In the genomic region with DNA sequence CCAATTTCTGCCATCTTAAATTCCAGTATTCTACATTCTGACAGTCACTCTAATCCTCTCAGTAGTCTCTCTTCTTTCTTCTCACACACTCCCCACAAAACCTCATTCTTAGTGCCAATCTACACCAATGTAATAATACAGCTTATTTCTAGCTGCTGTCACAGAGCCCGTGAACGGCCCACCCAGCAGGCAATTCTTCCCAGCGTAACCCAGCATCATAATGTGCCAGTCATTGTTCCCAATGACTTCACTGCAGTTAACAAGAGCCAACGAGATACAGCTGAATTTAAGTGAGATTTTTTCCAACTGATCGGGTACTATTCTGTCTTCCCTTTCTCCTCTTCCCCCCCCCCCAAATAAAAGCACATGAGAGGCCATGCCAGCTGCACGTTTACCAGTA, we compare ENCODE assay signal across 21 mouse cellular contexts.
"Had no signal": no experiment of that assay in that cellular context is flagged by ENCODE, and none has a peak within 500 bp of the region (broad histone marks: within the 10 kb centered on the region; RNA-seq: fewer than 3 reads in every experiment).

No protein-coding gene starts in this region.

- H3K9me3 ChIP-seq: lung, embryonic 15.5 days; megakaryocyte, embryonic 14.5 days; midbrain, embryonic 13.5 days; midbrain, embryonic 15.5 days; neural tube, embryonic 13.5 days; neural tube, embryonic 15.5 days had no signal

- H3K4me3 ChIP-seq: lung, embryonic 15.5 days; megakaryocyte, embryonic 14.5 days; midbrain, embryonic 13.5 days; midbrain, embryonic 15.5 days; myocyte; neural tube, embryonic 13.5 days; neural tube, embryonic 15.5 days had no signal

- H3K36me3 ChIP-seq: midbrain, embryonic 13.5 days; midbrain, embryonic 15.5 days; neural tube, embryonic 13.5 days; neural tube, embryonic 15.5 days had no signal

- H3K4me1 ChIP-seq: megakaryocyte, embryonic 14.5 days; midbrain, embryonic 13.5 days had no signal

- H3K27ac ChIP-seq: lung, embryonic 15.5 days; macrophage; midbrain, embryonic 13.5 days; midbrain, embryonic 15.5 days; neural tube, embryonic 13.5 days; neural tube, embryonic 15.5 days had no signal

- H3K4me2 ChIP-seq: lung, embryonic 15.5 days; midbrain, embryonic 11.5 days; midbrain, embryonic 13.5 days; midbrain, embryonic 15.5 days; neural tube, embryonic 13.5 days; neural tube, embryonic 15.5 days had no signal

- DNase-seq: lung, adult 2 months; lung, postnatal 14 days; lung, postnatal 36 days; retina, postnatal 1 day; right cerebral cortex, adult 18-20 months; right cerebral cortex, postnatal 25 days; right cerebral cortex, postnatal 4 days; spleen, adult 18-20 months; thymus, adult 18-20 months; thymus, postnatal 14 days; thymus, postnatal 36 days had no signal

- H3K9ac ChIP-seq: lung, embryonic 15.5 days; midbrain, embryonic 13.5 days; midbrain, embryonic 15.5 days; neural tube, embryonic 13.5 days; neural tube, embryonic 15.5 days had no signal

- H3K27me3 ChIP-seq: lung, embryonic 15.5 days; midbrain, embryonic 13.5 days; midbrain, embryonic 15.5 days; neural tube, embryonic 13.5 days; neural tube, embryonic 15.5 days had no signal

- ATAC-seq: lung, postnatal 0 days; midbrain, embryonic 13.5 days; midbrain, embryonic 15.5 days had no signal
